Mouse (Mus musculus): Measurements from ENCODE around the gene Olfr418. TPM values are rescaled to one million over a fixed set of nuclear protein-coding genes. Genes with fewer than 3 reads are reported as not detected.
"Not testable (repeated sequence)": the region's sequence is repeated elsewhere in the genome, so short reads cannot be mapped to it uniquely, and the experiment has no call there.

Gene Olfr418
- polyA plus RNA-seq (2015; fragmentation: Nextera tagmentation; extraction: Ambion mirVana) = not detected in 2 replicates

DNA sequence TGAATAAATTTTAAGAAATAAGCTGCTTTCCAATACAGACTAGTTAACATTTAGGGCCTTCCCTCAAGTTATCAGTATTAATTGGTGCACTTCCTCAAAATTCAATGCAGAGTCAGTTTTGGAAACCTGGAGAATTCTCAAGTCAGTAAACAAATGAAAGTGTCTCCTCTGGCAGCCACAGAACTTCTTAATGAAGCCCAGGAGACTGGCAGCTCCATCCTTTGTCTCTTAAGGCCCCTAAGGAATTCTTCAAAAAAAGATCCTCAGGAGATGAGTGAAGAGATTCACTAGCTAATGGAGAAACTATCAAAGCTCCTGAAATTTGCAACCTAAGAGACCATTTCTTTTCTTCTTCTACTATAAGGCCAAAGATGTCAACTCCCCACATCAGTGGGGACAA is at the start of gene Olfr418:
Gene Olfr418, plus strand, starts transcription at position 301 of the 400 bp plus-strand sequence.
- H3K36me3 ChIP-seq (ENCODE audit: control insufficient read depth, insufficient read depth, low read length) = no peaks in the 10 kb centered on the region
- no peaks in the 10 kb centered on the region for H3K27me3 ChIP-seq (ENCODE audit: control insufficient read depth, insufficient read depth, low read length)
- H3K4me3 ChIP-seq (replicated peaks; ENCODE audit: low read length) = no peak within 1 kb of the TSS
- H3K4me1 ChIP-seq (ENCODE audit: control insufficient read depth, insufficient read depth, low read length) = no peaks in the 10 kb centered on the region
- no peaks in the 10 kb centered on the region for H3K9me3 ChIP-seq (replicated peaks; ENCODE audit: control insufficient read depth, low read length)
- H3K4me2 ChIP-seq (ENCODE audit: low read depth, low read length) = no peak within 1 kb of the TSS
- no peak within 1 kb of the TSS for H3K27ac ChIP-seq (ENCODE audit: low read length)
- no peak within 1 kb of the TSS for H3K9ac ChIP-seq (ENCODE audit: low read length)
- no peak for ATAC-seq (ENCODE audit: insufficient read depth, low FRiP score)

DNA sequence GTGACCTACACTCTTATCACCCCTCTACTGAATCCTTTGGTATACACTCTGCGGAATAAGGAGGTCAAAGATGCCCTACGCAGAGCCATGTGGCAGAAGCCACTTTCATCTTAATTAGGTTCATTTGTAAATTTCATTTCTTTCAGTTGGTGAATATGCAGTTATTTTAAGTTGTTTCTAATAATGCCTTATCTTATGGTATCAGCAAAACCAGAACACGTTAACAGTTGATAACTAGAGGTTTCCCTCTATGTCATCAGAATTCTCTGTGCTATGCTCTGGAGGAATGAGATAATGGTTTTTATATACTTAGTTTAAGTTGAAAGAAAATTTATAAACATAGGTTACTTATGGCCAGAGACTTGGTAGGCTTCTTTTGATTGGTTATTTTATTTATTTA is 49.3 kb upstream of the Olfr418 start:
- Histone ChIP-seq H3K4me1 (ENCODE audit: control insufficient read depth, insufficient read depth, low read length) (no peaks in the 10 kb centered on the region), H3K27ac (ENCODE audit: low read length) (no peak overlapping the region), H3K27me3 (ENCODE audit: control insufficient read depth, insufficient read depth, low read length) (no peaks in the 10 kb centered on the region), H3K4me2 (ENCODE audit: low read depth, low read length) (no peak overlapping the region), H3K9ac (ENCODE audit: low read length) (no peak overlapping the region), H3K36me3 (ENCODE audit: control insufficient read depth, insufficient read depth, low read length) (no peaks in the 10 kb centered on the region), H3K4me3 (replicated peaks; ENCODE audit: low read length) (no peak overlapping the region), H3K9me3 (replicated peaks; ENCODE audit: control insufficient read depth, low read length) (no peaks in the 10 kb centered on the region)
- ATAC-seq (ENCODE audit: insufficient read depth, low FRiP score) = no peak
- 84% methylated on average over 3 of the region's 3 CpGs for WGBS

DNA sequence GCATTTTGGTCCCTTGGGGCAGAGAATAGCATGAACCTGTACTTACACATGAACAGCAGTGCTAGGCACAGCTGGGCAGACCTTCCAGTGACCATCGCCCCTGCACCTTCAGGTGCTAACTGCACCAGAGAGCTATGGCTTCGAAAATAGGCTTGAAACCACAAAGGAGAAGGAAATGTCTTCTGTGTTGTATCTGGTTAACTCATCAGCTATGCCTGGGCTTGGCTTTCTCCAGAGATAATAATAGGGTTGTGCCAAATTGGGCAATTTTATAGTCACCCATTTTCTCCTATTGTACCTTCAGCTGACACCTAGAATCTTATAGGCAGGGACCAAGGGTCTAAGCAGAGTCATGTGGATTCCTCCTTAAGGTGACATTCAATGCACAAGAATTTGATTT is 38.7 kb upstream of the Olfr418 start, which contains the start of gene Fcer1a:
Gene Fcer1a, minus strand, starts transcription at position 134 of the 400 bp plus-strand sequence.
- Histone ChIP-seq H3K4me1 (ENCODE audit: control insufficient read depth, insufficient read depth, low read length) (no peaks in the 10 kb centered on the region), H3K9ac (ENCODE audit: low read length) (no peak within 1 kb of the TSS), H3K9me3 (replicated peaks; ENCODE audit: control insufficient read depth, low read length) (no peaks in the 10 kb centered on the region), H3K4me2 (ENCODE audit: low read depth, low read length) (no peak within 1 kb of the TSS), H3K4me3 (replicated peaks; ENCODE audit: low read length) (no peak within 1 kb of the TSS), H3K27me3 (ENCODE audit: control insufficient read depth, insufficient read depth, low read length) (no peaks in the 10 kb centered on the region), H3K27ac (ENCODE audit: low read length) (no peak within 1 kb of the TSS), H3K36me3 (ENCODE audit: control insufficient read depth, insufficient read depth, low read length) (no peaks in the 10 kb centered on the region)
- ATAC-seq (ENCODE audit: insufficient read depth, low FRiP score) = no peak
- WGBS = 76% methylated on average over 2 of the region's 2 CpGs

DNA sequence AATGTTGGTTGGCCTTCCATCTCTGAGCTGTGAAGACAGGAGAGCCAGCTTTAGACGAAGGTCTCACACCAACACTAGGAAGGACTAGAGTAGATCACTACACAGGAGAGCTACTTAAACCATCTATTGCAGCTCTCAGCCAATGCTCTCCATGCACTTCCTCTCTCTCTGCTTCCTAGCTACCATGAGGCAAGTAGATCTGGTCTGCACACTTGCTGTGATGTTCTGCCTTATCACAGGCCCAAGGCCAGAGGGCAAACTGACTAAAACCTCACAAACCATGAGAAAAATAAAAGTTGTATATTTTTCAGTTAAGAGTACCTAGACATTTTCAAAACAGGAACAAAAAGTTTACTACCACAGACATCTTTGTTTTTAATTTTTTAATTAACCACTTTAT is 28.8 kb upstream of the Olfr418 start:
- not testable (repeated sequence) for H3K4me2 ChIP-seq (ENCODE audit: low read depth, low read length); H3K4me1 ChIP-seq (ENCODE audit: control insufficient read depth, insufficient read depth, low read length); H3K27me3 ChIP-seq (ENCODE audit: control insufficient read depth, insufficient read depth, low read length); H3K4me3 ChIP-seq (replicated peaks; ENCODE audit: low read length); H3K27ac ChIP-seq (ENCODE audit: low read length); H3K9ac ChIP-seq (ENCODE audit: low read length); H3K36me3 ChIP-seq (ENCODE audit: control insufficient read depth, insufficient read depth, low read length); ATAC-seq (ENCODE audit: insufficient read depth, low FRiP score); H3K9me3 ChIP-seq (replicated peaks; ENCODE audit: control insufficient read depth, low read length)
- 66% methylated on average over 1 of the region's 1 CpGs for WGBS

DNA sequence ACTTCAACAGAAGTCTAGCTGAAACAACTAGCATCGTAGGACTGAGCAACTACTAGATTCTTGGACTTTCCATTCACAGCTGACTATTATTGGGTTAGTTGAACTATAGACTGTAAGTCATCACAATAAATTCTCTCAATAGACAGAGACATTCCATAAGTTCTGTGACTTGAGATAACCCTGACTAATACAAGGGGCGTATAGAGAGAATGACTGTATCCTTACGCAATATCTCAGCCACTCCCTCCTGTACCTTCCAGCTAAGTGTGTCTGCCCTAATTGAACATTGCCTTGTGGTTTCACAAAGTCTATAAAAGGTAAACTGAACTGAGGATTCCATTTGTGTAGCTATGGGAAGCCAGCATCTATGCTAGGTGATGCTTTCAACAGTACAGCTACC is 15.9 kb upstream of the Olfr418 start:
- ATAC-seq (ENCODE audit: insufficient read depth, low FRiP score) = no peak
- WGBS = 82% methylated on average over 3 of the region's 3 CpGs
- no peak overlapping the region for H3K9ac ChIP-seq (ENCODE audit: low read length)
- no peaks in the 10 kb centered on the region for H3K4me1 ChIP-seq (ENCODE audit: control insufficient read depth, insufficient read depth, low read length)
- H3K27me3 ChIP-seq (ENCODE audit: control insufficient read depth, insufficient read depth, low read length) = no peaks in the 10 kb centered on the region
- no peaks in the 10 kb centered on the region for H3K36me3 ChIP-seq (ENCODE audit: control insufficient read depth, insufficient read depth, low read length)
- no peak overlapping the region for H3K4me3 ChIP-seq (replicated peaks; ENCODE audit: low read length)
- H3K27ac ChIP-seq (ENCODE audit: low read length) = no peak overlapping the region
- H3K4me2 ChIP-seq (ENCODE audit: low read depth, low read length) = no peak overlapping the region
- no peaks in the 10 kb centered on the region for H3K9me3 ChIP-seq (replicated peaks; ENCODE audit: control insufficient read depth, low read length)

DNA sequence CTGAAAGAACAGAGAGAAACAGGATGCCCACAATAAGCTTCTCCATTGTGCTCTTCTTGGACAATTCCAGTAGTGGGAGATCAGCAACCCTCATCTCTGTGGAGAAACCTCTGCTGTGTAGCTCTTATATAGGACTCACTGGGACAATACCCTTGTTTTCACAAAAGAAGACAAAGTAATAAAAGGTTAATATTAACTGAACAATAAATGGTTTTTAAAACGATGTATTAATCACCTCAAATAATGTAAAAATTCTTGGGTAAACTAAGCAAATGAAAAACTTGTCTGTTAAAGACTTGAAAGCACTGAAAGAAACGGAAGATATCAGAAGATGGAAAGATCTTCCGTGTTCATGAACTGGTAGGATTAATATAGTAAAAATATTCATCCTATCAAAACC is 11.9 kb downstream of the Olfr418 start, which contains the start of gene Mptx2:
Gene Mptx2, minus strand, starts transcription at position 101 of the 400 bp plus-strand sequence.
- Histone ChIP-seq H3K36me3 (ENCODE audit: control insufficient read depth, insufficient read depth, low read length) (no peaks in the 10 kb centered on the region), H3K27ac (ENCODE audit: low read length) (no peak within 1 kb of the TSS), H3K9me3 (replicated peaks; ENCODE audit: control insufficient read depth, low read length) (no peaks in the 10 kb centered on the region), H3K27me3 (ENCODE audit: control insufficient read depth, insufficient read depth, low read length) (no peaks in the 10 kb centered on the region), H3K4me1 (ENCODE audit: control insufficient read depth, insufficient read depth, low read length) (no peaks in the 10 kb centered on the region), H3K4me2 (ENCODE audit: low read depth, low read length) (no peak within 1 kb of the TSS), H3K9ac (ENCODE audit: low read length) (no peak within 1 kb of the TSS), H3K4me3 (replicated peaks; ENCODE audit: low read length) (no peak within 1 kb of the TSS)
- no peak for ATAC-seq (ENCODE audit: insufficient read depth, low FRiP score)
- 69% methylated on average over 3 of the region's 3 CpGs for WGBS

DNA sequence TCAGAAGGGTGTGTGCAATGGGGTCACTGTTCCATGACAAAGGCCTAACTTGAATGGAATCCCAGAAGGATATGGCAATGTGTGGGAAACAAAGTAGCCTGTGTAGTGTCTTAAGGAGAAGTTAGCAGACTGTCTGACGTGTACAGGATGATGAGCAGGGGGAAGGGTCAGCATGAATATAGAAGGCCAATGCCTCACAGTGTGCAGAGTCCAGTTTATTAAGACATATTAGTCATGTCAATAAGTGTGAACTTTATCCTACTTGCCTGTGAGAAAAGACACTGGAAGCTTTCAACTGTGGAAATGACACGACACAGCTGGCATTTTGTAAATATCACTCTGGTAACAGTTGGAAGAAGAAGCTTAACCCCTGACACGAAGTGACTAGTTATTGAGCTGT is 37.0 kb downstream of the Olfr418 start:
- H3K4me3 ChIP-seq (replicated peaks; ENCODE audit: low read length); H3K9ac ChIP-seq (ENCODE audit: low read length): not testable (repeated sequence)
- peak; percentile 50 for ATAC-seq (ENCODE audit: insufficient read depth, low FRiP score)

DNA sequence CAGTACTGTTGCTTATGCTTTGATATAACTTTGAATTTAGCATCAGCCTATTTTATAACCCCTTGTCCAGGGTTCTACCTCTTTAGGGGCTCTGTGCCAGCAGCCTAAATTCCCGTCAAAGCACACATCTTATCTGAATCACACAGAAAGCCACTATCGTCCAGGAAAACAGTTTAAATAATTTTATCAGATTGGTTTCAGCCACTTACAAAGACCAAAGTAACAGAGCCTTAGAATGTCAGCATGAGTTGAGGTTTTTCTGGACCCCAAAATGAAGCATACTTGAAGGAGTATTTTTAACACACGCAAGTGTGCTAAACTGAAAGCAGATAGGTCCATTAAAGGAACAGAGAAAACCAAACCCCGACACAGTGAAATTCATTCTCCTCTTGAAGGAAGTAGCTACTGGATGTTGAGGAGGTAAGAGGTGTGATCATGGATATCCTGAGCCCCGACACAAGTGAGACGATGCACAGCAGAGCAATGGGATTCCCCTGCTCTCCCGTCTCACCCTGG is 47.8 kb downstream of the Olfr418 start:
- ATAC-seq (ENCODE audit: insufficient read depth, low FRiP score); H3K4me1 ChIP-seq (ENCODE audit: control insufficient read depth, insufficient read depth, low read length); H3K9ac ChIP-seq (ENCODE audit: low read length); H3K36me3 ChIP-seq (ENCODE audit: control insufficient read depth, insufficient read depth, low read length); H3K9me3 ChIP-seq (replicated peaks; ENCODE audit: control insufficient read depth, low read length); H3K27ac ChIP-seq (ENCODE audit: low read length); H3K27me3 ChIP-seq (ENCODE audit: control insufficient read depth, insufficient read depth, low read length); H3K4me2 ChIP-seq (ENCODE audit: low read depth, low read length); H3K4me3 ChIP-seq (replicated peaks; ENCODE audit: low read length): not testable (repeated sequence)
- WGBS = 70% methylated on average over 7 of the region's 7 CpGs

More for the DNA sequence above, 37.0 kb downstream of the Olfr418 start:
- H3K27me3 ChIP-seq (ENCODE audit: control insufficient read depth, insufficient read depth, low read length); H3K27ac ChIP-seq (ENCODE audit: low read length); H3K36me3 ChIP-seq (ENCODE audit: control insufficient read depth, insufficient read depth, low read length); H3K4me2 ChIP-seq (ENCODE audit: low read depth, low read length); H3K9me3 ChIP-seq (replicated peaks; ENCODE audit: control insufficient read depth, low read length); H3K4me1 ChIP-seq (ENCODE audit: control insufficient read depth, insufficient read depth, low read length): not testable (repeated sequence)
- 17% methylated on average over 3 of the region's 3 CpGs for WGBS

DNA sequence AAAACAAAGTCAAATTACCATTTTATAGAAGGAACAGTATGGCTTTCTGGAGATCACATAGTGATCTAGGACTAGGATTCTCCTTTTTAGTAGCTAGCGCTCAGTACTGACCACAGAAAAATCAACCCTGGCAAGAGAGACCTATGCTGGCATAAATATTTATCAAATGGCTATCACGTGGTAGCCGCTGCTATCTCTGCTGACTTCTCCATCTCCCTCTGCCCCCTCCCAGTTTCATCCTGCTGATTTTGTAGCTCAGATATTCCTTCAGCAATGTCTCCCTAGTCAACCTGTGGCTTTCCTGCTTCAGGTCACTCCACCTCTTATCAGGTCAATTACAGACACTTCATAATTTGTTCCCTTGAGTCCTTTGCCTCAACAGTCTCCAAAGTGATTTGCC is 49.9 kb downstream of the Olfr418 start:
- Histone ChIP-seq H3K4me1 (ENCODE audit: control insufficient read depth, insufficient read depth, low read length) (no peaks in the 10 kb centered on the region), H3K36me3 (ENCODE audit: control insufficient read depth, insufficient read depth, low read length) (no peaks in the 10 kb centered on the region), H3K4me2 (ENCODE audit: low read depth, low read length) (no peak overlapping the region), H3K9ac (ENCODE audit: low read length) (no peak overlapping the region), H3K9me3 (replicated peaks; ENCODE audit: control insufficient read depth, low read length) (no peaks in the 10 kb centered on the region), H3K4me3 (replicated peaks; ENCODE audit: low read length) (no peak overlapping the region), H3K27ac (ENCODE audit: low read length) (no peak overlapping the region), H3K27me3 (ENCODE audit: control insufficient read depth, insufficient read depth, low read length) (no peaks in the 10 kb centered on the region)
- ATAC-seq (ENCODE audit: insufficient read depth, low FRiP score) = no peak
- 64% methylated on average over 3 of the region's 3 CpGs for WGBS
